Comparison of ENCODE assay signal across 8 mouse cellular contexts in genomic region chr2:6436085-6436950, GRCm38 (mm10).
DNase-seq lines count a peak whose midpoint lies in the region; ATAC-seq and TF ChIP-seq lines count a peak whose summit lies in the region.

No protein-coding gene starts in this region.

- H3K4me3 ChIP-seq in forebrain, embryonic 15.5 days, result no peak overlapping the region
- H3K4me3 ChIP-seq in limb, embryonic 14.5 days (replicated peaks; ENCODE audit: low read length), result no peak overlapping the region
- H3K4me3 ChIP-seq in midbrain, embryonic 14.5 days (replicated peaks; ENCODE audit: low read depth, low read length), result no peak overlapping the region

- DNase-seq in ovary, postnatal 36 days (ENCODE audit: low spot score), result peak; percentile 41
- DNase-seq in ovary, postnatal 10 days (ENCODE audit: low spot score), result no peak
- peak; percentile 45 for DNase-seq in c-Kit-positive CD71-negative TER-119-negative erythroid progenitor cells, embryonic 14.5 days (ENCODE audit: low read depth)
- peak; percentile 46 for DNase-seq in induced T-regulatory cell, adult 2 months (ENCODE audit: low read depth)
- DNase-seq in limb, embryonic 14.5 days (ENCODE audit: low spot score), result peak; percentile 56
- peak; percentile 82 for DNase-seq in midbrain, embryonic 14.5 days
- peak; percentile 68 for DNase-seq in testis, postnatal 10 days (ENCODE audit: low spot score)

- no peak overlapping the region for H3K9ac ChIP-seq in forebrain, embryonic 15.5 days (replicated peaks)
- no peak overlapping the region for H3K9ac ChIP-seq in limb, embryonic 14.5 days (ENCODE audit: low read depth, low read length, severe bottlenecking)
- H3K9ac ChIP-seq in midbrain, embryonic 14.5 days (replicated peaks; ENCODE audit: low read length), result no peak overlapping the region

- peak; percentile 84 for ATAC-seq in forebrain, embryonic 15.5 days (replicated peaks)
- peak; percentile 82 for ATAC-seq in limb, embryonic 14.5 days (ENCODE audit: low FRiP score, low read depth)
- ATAC-seq in midbrain, embryonic 14.5 days (ENCODE audit: low FRiP score, low TSS enrichment), result peak; percentile 77; the same call in 1 of the 2 replicates

- 82% methylated on average over 16 of the region's 16 CpGs for WGBS in forebrain, embryonic 15.5 days
- 77% methylated on average over 16 of the region's 16 CpGs for WGBS in limb, embryonic 14.5 days
- 89% methylated on average over 16 of the region's 16 CpGs for WGBS in midbrain, embryonic 14.5 days

- no peak overlapping the region for H3K4me2 ChIP-seq in forebrain, embryonic 15.5 days (replicated peaks)
- H3K4me2 ChIP-seq in limb, embryonic 14.5 days (replicated peaks; ENCODE audit: low read depth, low read length, severe bottlenecking), result no peak overlapping the region
- no peak overlapping the region for H3K4me2 ChIP-seq in midbrain, embryonic 14.5 days (ENCODE audit: low read length)

- H3K36me3 ChIP-seq in forebrain, embryonic 15.5 days, result peaks cover 18% of the 10 kb centered on the region; the same call in 1 of the 2 replicates
- H3K36me3 ChIP-seq in limb, embryonic 14.5 days (ENCODE audit: control insufficient read depth, insufficient read depth, low read length), result peaks cover 33% of the 10 kb centered on the region
- H3K36me3 ChIP-seq in midbrain, embryonic 14.5 days (ENCODE audit: control insufficient read depth, insufficient read depth, low read length), result peaks cover 30% of the 10 kb centered on the region

- no peaks in the 10 kb centered on the region for H3K4me1 ChIP-seq in forebrain, embryonic 15.5 days
- H3K4me1 ChIP-seq in limb, embryonic 14.5 days (ENCODE audit: control insufficient read depth, insufficient read depth, low read length), result no peaks in the 10 kb centered on the region
- no peaks in the 10 kb centered on the region for H3K4me1 ChIP-seq in midbrain, embryonic 14.5 days (ENCODE audit: control insufficient read depth, insufficient read depth, low read length)

- H3K27ac ChIP-seq in forebrain, embryonic 15.5 days (replicated peaks), result no peak overlapping the region
- no peak overlapping the region for H3K27ac ChIP-seq in limb, embryonic 14.5 days (replicated peaks; ENCODE audit: low read depth, low read length)
- no peak overlapping the region for H3K27ac ChIP-seq in midbrain, embryonic 14.5 days (replicated peaks; ENCODE audit: low read depth, low read length)

- TF ChIP-seq POLR2A in limb, embryonic 14.5 days (IDR thresholded peaks at IDR 0.05; ENCODE audit: borderline replicate concordance, extremely low read depth, insufficient read depth, insufficient read length), result no peak

- no peaks in the 10 kb centered on the region for H3K9me3 ChIP-seq in forebrain, embryonic 15.5 days
- no peaks in the 10 kb centered on the region for H3K9me3 ChIP-seq in limb, embryonic 14.5 days (ENCODE audit: control insufficient read depth, low read length)
- no peaks in the 10 kb centered on the region for H3K9me3 ChIP-seq in midbrain, embryonic 14.5 days (ENCODE audit: control insufficient read depth, low read length)

- H3K27me3 ChIP-seq in forebrain, embryonic 15.5 days, result no peaks in the 10 kb centered on the region
- H3K27me3 ChIP-seq in limb, embryonic 14.5 days (ENCODE audit: control insufficient read depth, insufficient read depth, low read length), result no peaks in the 10 kb centered on the region
- H3K27me3 ChIP-seq in midbrain, embryonic 14.5 days (ENCODE audit: control insufficient read depth, insufficient read depth, low read length), result no peaks in the 10 kb centered on the region
